Mouse (Mus musculus) spleen, postnatal 4 days (tissue): ENCODE data around the gene Cwc15.

Source experiments
- DNase-seq, 2 experiments: peaks; one replicate each; pipeline ENCODE4 v3.0.0; 2022; ENCODE audit warnings: low spot score in 2 of 2

The Cwc15 gene

DNA sequence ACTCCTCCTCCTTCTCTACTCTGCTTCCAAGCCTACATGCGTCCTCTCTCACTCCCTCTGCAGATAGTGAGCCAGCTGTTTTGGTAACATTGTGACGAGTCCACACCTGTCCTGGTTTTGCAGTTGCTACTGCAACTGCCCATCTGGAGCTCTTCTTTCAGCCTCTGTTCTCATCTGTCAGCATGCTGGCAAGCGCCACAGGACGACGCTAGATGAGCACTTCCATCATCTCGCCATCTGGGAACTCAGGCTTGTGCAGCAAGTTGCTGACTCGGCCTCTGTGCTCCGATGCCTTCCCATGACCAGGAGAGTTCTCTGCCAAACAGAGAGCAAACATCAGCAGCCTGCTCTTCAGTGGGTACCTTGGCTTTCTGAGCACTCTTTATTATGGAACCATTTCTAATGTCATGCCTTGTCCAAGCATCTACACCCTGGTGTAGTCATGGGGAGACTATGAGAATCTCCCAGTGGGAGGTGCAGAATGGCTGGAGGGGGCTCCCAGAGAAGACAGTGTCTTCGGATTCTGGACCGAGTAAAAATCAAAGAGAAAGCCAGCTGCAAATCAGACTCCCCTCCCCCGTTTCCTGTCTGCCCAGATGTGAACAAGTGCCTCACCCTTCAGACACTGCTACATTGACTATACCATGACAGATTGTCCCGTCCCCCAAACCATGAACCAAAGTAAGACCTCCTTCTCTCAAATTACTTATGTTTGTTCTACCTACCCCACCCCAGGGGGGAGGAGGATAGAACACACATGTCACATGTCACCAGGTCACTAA lies 47.4 kb downstream of the Cwc15 start:
- no peak for DNase-seq

DNA sequence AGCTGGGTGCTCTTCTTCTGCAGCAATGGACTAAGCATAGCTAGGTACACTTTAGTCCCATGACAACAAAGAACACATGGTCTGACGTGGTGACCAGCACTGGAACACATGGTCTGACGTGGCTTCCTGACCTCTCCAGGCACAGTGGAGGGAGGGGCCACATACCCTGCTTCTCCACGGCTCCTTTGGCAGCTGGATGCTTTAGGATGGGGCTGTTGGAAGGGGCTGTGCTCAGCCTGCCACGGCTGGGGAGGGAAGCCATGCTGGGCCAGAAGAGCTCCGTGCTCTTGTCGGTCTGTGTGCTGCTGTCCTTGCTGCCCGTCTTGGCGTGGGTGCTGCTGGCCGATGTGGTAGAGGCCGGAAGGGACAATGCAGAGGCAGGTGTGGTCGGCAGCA lies 47.9 kb downstream of the Cwc15 start:
- DNase-seq, result no peak

DNA sequence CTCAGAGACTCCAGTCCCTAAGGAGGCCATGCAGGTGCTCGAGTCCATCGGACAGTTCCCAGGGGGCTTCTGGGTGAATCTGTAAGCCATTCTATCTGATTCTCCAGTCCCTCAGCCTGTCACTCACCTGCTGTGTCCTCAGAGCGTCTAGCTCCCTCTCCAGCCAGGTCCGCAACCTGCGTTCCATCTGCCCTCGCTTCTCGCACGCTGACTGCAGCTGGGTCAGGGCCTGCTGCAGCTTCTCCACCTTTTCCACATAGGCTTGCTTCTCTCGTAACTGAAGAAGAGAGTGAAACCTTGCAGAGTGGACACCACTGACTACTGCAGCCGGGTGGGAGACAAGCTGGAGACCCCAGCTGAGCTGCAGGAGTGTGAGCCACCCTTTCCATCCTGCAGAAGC lies 57.9 kb downstream of the Cwc15 start:
- no peak for DNase-seq

DNA sequence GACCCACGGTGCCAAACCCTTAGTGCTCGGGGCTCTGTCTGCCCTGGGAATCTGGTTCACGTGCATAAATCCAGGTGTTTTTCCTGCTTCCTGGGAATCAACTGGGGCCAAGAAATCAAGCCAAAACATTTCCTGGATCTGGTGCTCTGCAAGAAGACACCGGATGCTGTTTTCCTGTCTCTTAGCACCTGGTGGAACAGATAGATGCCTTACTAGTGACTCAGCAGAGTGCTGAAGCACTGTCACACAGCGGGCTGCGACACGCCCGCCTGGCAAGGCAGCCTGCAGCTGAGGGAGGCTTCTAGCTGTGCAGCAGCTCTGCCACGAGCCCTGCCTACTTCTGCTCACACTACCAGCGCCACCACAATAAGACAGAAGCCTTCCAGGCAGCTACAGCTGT lies 59.0 kb downstream of the Cwc15 start:
- no peak for DNase-seq

DNA sequence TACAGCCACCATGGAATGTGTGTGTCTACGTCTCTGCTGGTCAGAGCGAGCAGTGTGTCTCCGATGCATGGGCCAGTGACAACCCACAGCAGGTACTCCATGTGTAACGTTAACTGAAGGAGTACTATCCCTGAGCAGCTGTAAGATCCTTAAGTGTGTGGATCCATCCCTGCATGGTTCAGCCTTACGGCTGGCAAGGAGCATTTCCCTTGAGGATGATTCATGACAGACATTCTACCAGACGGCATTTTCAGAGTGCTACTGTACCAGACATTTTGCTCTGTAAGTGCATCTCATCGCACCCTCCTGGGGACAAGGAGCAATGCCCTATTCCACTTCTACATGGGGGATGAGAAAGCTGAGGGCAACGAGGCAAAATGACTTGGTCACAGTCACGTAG lies 59.6 kb downstream of the Cwc15 start:
- DNase-seq, result no peak
